Mouse (Mus musculus): ENCODE results near the gene Angel1. TPM values are rescaled to one million over a fixed set of nuclear protein-coding genes. Genes with fewer than 3 reads are reported as not detected.

Gene Angel1
- total and polyA plus RNA-seq, 2 experiments, result 1.1 to 5.2 TPM

DNA sequence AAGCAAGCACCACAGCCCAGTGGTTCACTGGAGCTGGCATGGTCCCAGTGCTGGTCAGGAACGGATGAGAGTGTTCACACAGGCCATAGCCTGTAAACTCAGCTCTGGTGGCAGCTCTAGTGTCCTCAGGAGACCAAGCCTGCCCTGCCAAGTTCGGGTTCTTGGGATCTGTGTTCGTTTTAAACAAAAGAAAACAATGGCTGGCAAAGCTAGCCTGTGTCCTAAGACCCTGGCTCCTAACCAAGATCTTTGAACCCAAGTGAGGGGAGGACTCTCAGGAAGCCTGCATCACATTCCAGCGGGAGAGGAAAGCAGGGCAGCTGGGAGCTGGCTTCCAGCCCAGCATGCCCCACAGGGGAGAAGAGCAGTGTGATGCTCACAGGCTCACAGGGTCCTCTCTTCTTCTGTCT is 44.0 kb upstream of the Angel1 start:
- WGBS, result 13% methylated on average over 4 of the region's 4 CpGs
- Histone ChIP-seq H3K4me3 (ENCODE audit: insufficient read depth, low read depth, low read length) (no peak overlapping the region), H3K36me3 (ENCODE audit: control insufficient read depth, insufficient read depth, low read length) (no peaks in the 10 kb centered on the region), H3K79me2 (ENCODE audit: control insufficient read depth, insufficient read depth, low read length) (no peaks in the 10 kb centered on the region), H3K4me1 (ENCODE audit: control insufficient read depth, insufficient read depth, low read length) (peaks cover 3% of the 10 kb centered on the region; the same call in 1 of the 2 replicates), H3K27me3 (ENCODE audit: control insufficient read depth, insufficient read depth, low read length) (no peaks in the 10 kb centered on the region), H3K27ac (replicated peaks; ENCODE audit: insufficient read depth, low read depth, low read length) (peak overlapping the region; percentile 37; the same call in 1 of the 2 replicates), H3K9ac (ENCODE audit: low read depth, low read length) (no peak overlapping the region)
- peak; percentile 29 for DNase-seq (ENCODE audit: extremely low read depth, low read depth, low spot score)
- TF ChIP-seq POLR2A (IDR thresholded peaks at IDR 0.05; ENCODE audit: extremely low read depth, insufficient read depth, low read length), result no peak

DNA sequence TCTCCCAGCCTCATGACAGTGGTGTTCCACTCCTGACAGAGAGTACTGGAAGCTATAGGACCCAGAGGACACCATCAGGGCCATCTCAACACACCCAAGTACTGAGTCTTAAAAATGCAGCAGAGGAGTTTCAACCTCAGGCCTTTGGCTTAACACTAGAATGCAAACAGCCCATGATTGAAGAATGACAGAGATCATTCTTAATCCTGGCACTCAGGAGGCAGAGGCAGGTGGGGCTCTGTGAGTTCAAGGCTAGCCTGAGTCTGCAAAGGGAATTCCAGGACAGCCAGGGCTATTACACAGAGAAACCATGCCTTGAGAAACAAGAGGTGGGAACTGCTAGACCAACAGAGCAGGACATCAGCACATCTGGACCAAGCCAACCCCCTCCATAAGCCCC is 43.6 kb upstream of the Angel1 start:
- Histone ChIP-seq H3K27me3 (ENCODE audit: control insufficient read depth, insufficient read depth, low read length) (no peaks in the 10 kb centered on the region), H3K79me2 (ENCODE audit: control insufficient read depth, insufficient read depth, low read length) (no peaks in the 10 kb centered on the region), H3K4me3 (ENCODE audit: insufficient read depth, low read depth, low read length) (no peak overlapping the region), H3K36me3 (ENCODE audit: control insufficient read depth, insufficient read depth, low read length) (no peaks in the 10 kb centered on the region), H3K4me1 (ENCODE audit: control insufficient read depth, insufficient read depth, low read length) (peaks cover 3% of the 10 kb centered on the region; the same call in 1 of the 2 replicates), H3K27ac (replicated peaks; ENCODE audit: insufficient read depth, low read depth, low read length) (peak overlapping the region; percentile 37), H3K9ac (ENCODE audit: low read depth, low read length) (no peak overlapping the region)
- DNase-seq (ENCODE audit: extremely low read depth, low read depth, low spot score), result no peak
- TF ChIP-seq POLR2A (IDR thresholded peaks at IDR 0.05; ENCODE audit: extremely low read depth, insufficient read depth, low read length) (no peak), CTCF (IDR thresholded peaks at IDR 0.05; ENCODE audit: low read depth, low read length) (no peak)

DNA sequence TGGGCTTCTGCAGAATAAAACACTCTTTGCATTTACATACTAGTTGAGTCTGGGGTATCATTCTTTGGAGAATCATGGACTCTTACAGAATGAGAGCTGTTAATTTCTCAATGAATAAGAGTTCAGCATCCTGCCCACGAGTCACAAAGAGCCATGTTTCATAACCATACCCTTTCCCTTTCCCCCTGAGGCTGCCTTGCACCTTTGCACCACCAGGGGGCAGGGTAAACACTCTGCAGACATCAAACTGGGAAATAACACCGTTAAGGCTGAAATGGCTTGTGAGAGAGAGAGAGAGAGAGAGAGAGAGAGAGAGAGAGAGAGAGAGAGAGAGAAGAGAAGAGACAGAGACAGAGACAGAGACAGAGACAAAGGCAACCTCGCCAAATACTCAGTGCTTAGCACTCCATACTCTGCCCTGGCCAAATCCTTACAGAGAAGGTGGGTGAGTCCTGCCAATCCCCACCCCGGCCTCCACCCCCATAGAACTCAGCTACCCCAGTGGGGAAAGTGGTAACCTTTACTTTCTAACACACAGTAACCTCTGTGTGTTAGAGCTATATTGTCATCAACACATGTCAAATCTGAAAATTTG is 42.8 kb upstream of the Angel1 start:
- WGBS, result 34% methylated on average over 4 of the region's 4 CpGs
- H3K79me2 ChIP-seq (ENCODE audit: control insufficient read depth, insufficient read depth, low read length), result no peaks in the 10 kb centered on the region
- peak; percentile 26 for DNase-seq (ENCODE audit: extremely low read depth, low read depth, low spot score)
- H3K36me3 ChIP-seq (ENCODE audit: control insufficient read depth, insufficient read depth, low read length), result no peaks in the 10 kb centered on the region
- no peaks in the 10 kb centered on the region for H3K27me3 ChIP-seq (ENCODE audit: control insufficient read depth, insufficient read depth, low read length)
- H3K4me1 ChIP-seq (ENCODE audit: control insufficient read depth, insufficient read depth, low read length), result peaks cover 3% of the 10 kb centered on the region; the same call in 1 of the 2 replicates
- no peak overlapping the region for H3K9ac ChIP-seq (ENCODE audit: low read depth, low read length)
- TF ChIP-seq POLR2A (IDR thresholded peaks at IDR 0.05; ENCODE audit: extremely low read depth, insufficient read depth, low read length), result no peak
- peak; percentile 85 for TF ChIP-seq CTCF (IDR thresholded peaks at IDR 0.05; ENCODE audit: low read depth, low read length)
- no peak overlapping the region for H3K4me3 ChIP-seq (ENCODE audit: insufficient read depth, low read depth, low read length)
- no peak overlapping the region for H3K27ac ChIP-seq (replicated peaks; ENCODE audit: insufficient read depth, low read depth, low read length)

DNA sequence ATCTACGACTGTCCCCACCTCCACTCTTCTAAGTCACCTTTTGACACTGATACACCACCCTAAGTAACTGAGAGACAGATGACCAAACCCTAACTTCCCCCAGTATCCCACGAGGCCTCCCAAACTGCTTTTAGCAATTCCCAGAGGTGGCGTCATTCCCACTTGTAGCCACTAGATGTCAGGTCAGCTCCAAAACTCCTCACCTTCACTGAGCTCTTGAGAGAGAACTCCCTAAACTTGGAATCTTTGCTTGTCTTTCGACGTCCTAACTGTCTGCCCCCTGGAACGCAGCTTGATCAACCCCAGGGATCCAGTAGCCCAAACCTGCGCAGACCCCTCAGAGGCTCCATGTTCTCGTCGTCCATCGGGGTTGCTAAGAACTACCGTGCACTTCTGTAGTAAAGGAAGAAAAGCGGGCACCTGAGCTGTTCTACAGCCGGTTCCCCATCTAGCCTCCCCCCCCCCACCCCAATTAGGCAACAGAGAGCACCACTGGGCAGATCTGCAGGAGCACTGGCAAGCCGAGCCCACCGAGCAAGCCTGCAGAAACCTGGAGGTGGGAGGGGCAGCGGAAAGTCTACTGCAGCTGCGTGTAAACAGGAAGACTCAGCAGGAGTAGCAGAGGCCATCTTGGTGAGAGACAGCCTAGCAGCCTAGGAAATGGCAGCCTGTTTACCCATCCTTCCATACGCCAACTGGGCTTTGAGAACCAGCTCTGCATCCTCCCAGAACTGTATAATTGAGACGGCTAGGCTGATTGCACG is 41.8 kb upstream of the Angel1 start:
- TF ChIP-seq CTCF (IDR thresholded peaks at IDR 0.05; ENCODE audit: low read depth, low read length), result peak; percentile 62; the same call in 1 of the 2 replicates
- no peak for TF ChIP-seq POLR2A (IDR thresholded peaks at IDR 0.05; ENCODE audit: extremely low read depth, insufficient read depth, low read length)
- DNase-seq (ENCODE audit: extremely low read depth, low read depth, low spot score), result peak; percentile 42
- H3K27me3 ChIP-seq (ENCODE audit: control insufficient read depth, insufficient read depth, low read length), result no peaks in the 10 kb centered on the region
- 41% methylated on average over 20 of the region's 20 CpGs for WGBS
- H3K9ac ChIP-seq (ENCODE audit: low read depth, low read length), result no peak overlapping the region
- H3K79me2 ChIP-seq (ENCODE audit: control insufficient read depth, insufficient read depth, low read length), result no peaks in the 10 kb centered on the region
- H3K27ac ChIP-seq (replicated peaks; ENCODE audit: insufficient read depth, low read depth, low read length), result no peak overlapping the region
- H3K4me1 ChIP-seq (ENCODE audit: control insufficient read depth, insufficient read depth, low read length), result peaks cover 3% of the 10 kb centered on the region; the same call in 1 of the 2 replicates
- no peaks in the 10 kb centered on the region for H3K36me3 ChIP-seq (ENCODE audit: control insufficient read depth, insufficient read depth, low read length)
- no peak overlapping the region for H3K4me3 ChIP-seq (ENCODE audit: insufficient read depth, low read depth, low read length)

- WGBS, result 87% methylated on average over 8 of the region's 8 CpGs
- Histone ChIP-seq H3K27me3 (ENCODE audit: control insufficient read depth, insufficient read depth, low read length) (no peaks in the 10 kb centered on the region), H3K79me2 (ENCODE audit: control insufficient read depth, insufficient read depth, low read length) (no peaks in the 10 kb centered on the region), H3K36me3 (ENCODE audit: control insufficient read depth, insufficient read depth, low read length) (no peaks in the 10 kb centered on the region), H3K4me1 (ENCODE audit: control insufficient read depth, insufficient read depth, low read length) (peaks cover 3% of the 10 kb centered on the region; the same call in 1 of the 2 replicates), H3K4me3 (ENCODE audit: insufficient read depth, low read depth, low read length) (no peak overlapping the region), H3K9ac (ENCODE audit: low read depth, low read length) (no peak overlapping the region), H3K27ac (replicated peaks; ENCODE audit: insufficient read depth, low read depth, low read length) (no peak overlapping the region)
- TF ChIP-seq POLR2A (IDR thresholded peaks at IDR 0.05; ENCODE audit: extremely low read depth, insufficient read depth, low read length), result no peak
- no peak for TF ChIP-seq CTCF (IDR thresholded peaks at IDR 0.05; ENCODE audit: low read depth, low read length)
- DNase-seq (ENCODE audit: extremely low read depth, low read depth, low spot score), result no peak
Observed at GRCm38 (mm10) chr12:86766467-86766866, 40.2 kb upstream of the Angel1 start.

- no peaks in the 10 kb centered on the region for H3K27me3 ChIP-seq (ENCODE audit: control insufficient read depth, insufficient read depth, low read length)
- 62% methylated on average over 6 of the region's 6 CpGs for WGBS
- H3K4me1 ChIP-seq (ENCODE audit: control insufficient read depth, insufficient read depth, low read length), result no peaks in the 10 kb centered on the region
- no peak overlapping the region for H3K27ac ChIP-seq (replicated peaks; ENCODE audit: insufficient read depth, low read depth, low read length)
- H3K79me2 ChIP-seq (ENCODE audit: control insufficient read depth, insufficient read depth, low read length), result no peaks in the 10 kb centered on the region
- TF ChIP-seq POLR2A (IDR thresholded peaks at IDR 0.05; ENCODE audit: extremely low read depth, insufficient read depth, low read length) (no peak), CTCF (IDR thresholded peaks at IDR 0.05; ENCODE audit: low read depth, low read length) (no peak)
- H3K36me3 ChIP-seq (ENCODE audit: control insufficient read depth, insufficient read depth, low read length), result no peaks in the 10 kb centered on the region
- H3K4me3 ChIP-seq (ENCODE audit: insufficient read depth, low read depth, low read length), result no peak overlapping the region
- no peak for DNase-seq (ENCODE audit: extremely low read depth, low read depth, low spot score)
- no peak overlapping the region for H3K9ac ChIP-seq (ENCODE audit: low read depth, low read length)
Observed at GRCm38 (mm10) chr12:86764060-86764459, 37.8 kb upstream of the Angel1 start.

Measured in liver, adult 2 months (tissue).